Mouse (Mus musculus): ENCODE results near the gene Kpna1. TPM values are rescaled to one million over a fixed set of nuclear protein-coding genes. Genes with fewer than 3 reads are reported as not detected.
"Not testable (repeated sequence)": the region's sequence is repeated elsewhere in the genome, so short reads cannot be mapped to it uniquely, and the experiment has no call there.

Gene Kpna1
- polyA plus RNA-seq, 1 experiment from 2014 or later, result 34.0 TPM

DNA sequence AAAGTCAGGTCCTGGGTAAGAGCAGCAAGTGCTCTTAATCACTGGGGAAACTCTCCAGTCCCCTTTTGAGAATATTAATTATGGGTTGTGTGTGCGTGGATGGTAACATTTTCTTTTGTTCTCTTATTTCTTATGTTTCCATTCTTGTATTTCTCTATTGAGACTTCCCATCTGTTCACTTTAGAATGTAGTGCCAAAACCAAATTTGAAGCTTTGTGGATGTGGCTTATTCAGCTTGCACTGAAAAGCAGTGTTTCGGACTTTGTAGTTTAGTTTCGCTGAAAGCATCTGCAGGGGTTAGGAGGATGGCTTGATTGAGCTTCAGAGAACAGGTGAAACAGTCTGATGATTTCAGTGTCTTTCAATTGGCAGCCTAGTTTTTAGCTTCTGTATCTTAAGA is 14.8 kb downstream of the Kpna1 start:
- H3K9me3 ChIP-seq (replicated peaks), result no peaks in the 10 kb centered on the region
- ATAC-seq (ENCODE audit: low read depth) (no peak), DNase-seq (no peak)
- H3K4me3 ChIP-seq (replicated peaks), result no peak overlapping the region
- no peaks in the 10 kb centered on the region for H3K36me3 ChIP-seq
- peaks cover 3% of the 10 kb centered on the region; the same call in 1 of the 2 replicates for H3K4me1 ChIP-seq (replicated peaks)
- no peak overlapping the region for H3K4me2 ChIP-seq
- H3K27me3 ChIP-seq, result no peaks in the 10 kb centered on the region
- no peak overlapping the region for H3K9ac ChIP-seq
- 92% methylated on average over 3 of the region's 3 CpGs for WGBS (ENCODE audit: insufficient replicate concordance)
- H3K27ac ChIP-seq, result no peak overlapping the region

DNA sequence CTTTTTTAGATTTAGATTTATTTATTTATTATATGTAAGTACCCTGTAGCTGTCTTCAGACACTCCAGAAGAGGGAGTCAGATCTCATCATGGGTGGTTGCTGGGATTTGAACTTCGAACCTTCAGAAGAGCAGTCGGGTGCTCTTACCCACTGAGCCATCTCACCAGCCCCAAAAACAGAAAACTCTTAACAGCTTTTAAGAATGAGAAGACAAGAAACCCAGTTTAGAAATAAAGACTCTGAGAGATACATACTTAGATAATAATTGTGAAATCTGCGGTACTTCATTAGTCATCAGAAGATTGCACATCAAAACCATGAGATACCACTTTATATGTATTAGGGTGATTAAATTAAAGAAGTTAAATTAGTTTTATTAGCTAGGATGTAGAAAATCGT is 20.3 kb downstream of the Kpna1 start:
- DNase-seq, H3K9ac ChIP-seq: not testable (repeated sequence)

GRCm38 (mm10) chr16:36008396-36008795 is 29.8 kb downstream of the Kpna1 start:
- no peak for ATAC-seq (ENCODE audit: low read depth)
- WGBS (ENCODE audit: insufficient replicate concordance), result 86% methylated on average over 3 of the region's 3 CpGs
- Histone ChIP-seq H3K36me3 (peaks cover 36% of the 10 kb centered on the region), H3K4me2 (no peak overlapping the region), H3K27ac (no peak overlapping the region), H3K27me3 (no peaks in the 10 kb centered on the region), H3K4me1 (replicated peaks) (no peaks in the 10 kb centered on the region), H3K9me3 (replicated peaks) (no peaks in the 10 kb centered on the region), H3K4me3 (replicated peaks) (no peak overlapping the region), H3K9ac (no peak overlapping the region)
- DNase-seq, result no peak

More for the DNA sequence above, 20.3 kb downstream of the Kpna1 start:
- 87% methylated on average over 4 of the region's 4 CpGs for WGBS (ENCODE audit: insufficient replicate concordance)
- not testable (repeated sequence) for H3K4me3 ChIP-seq (replicated peaks); H3K4me1 ChIP-seq (replicated peaks); H3K9me3 ChIP-seq (replicated peaks); H3K27ac ChIP-seq; H3K27me3 ChIP-seq; H3K4me2 ChIP-seq; ATAC-seq (ENCODE audit: low read depth)
- H3K36me3 ChIP-seq, result peaks cover 23% of the 10 kb centered on the region

GRCm38 (mm10) chr16:36016335-36016734 is 37.8 kb downstream of the Kpna1 start:
- no peak overlapping the region for H3K4me3 ChIP-seq (replicated peaks)
- H3K4me2 ChIP-seq, result no peak overlapping the region
- no peak overlapping the region for H3K9ac ChIP-seq
- DNase-seq (no peak), ATAC-seq (ENCODE audit: low read depth) (no peak)
- H3K9me3 ChIP-seq (replicated peaks), result no peaks in the 10 kb centered on the region
- H3K4me1 ChIP-seq (replicated peaks), result no peaks in the 10 kb centered on the region
- H3K27me3 ChIP-seq, result no peaks in the 10 kb centered on the region
- no peak overlapping the region for H3K27ac ChIP-seq
- H3K36me3 ChIP-seq, result peaks cover 52% of the 10 kb centered on the region
- 89% methylated on average over 1 of the region's 1 CpGs for WGBS (ENCODE audit: insufficient replicate concordance)

DNA sequence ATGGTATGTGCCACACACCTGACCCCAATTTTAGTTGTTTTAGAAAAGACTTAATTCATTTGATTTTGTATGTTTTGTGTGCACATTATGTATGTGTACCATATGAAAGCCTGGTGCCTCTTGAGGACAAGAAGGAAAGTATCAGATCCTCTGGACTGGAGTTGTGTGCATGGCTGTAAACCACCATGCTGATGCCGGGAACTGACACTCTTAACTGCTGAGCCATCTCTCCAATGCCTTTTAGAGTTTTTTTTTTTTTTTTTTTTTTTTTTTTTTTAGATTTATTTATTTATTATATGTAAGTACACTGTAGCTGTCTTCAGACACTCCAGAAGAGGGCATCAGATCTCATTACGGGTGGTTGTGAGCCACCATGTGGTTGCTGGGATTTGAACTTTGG is 49.6 kb downstream of the Kpna1 start:
- not testable (repeated sequence) for H3K27ac ChIP-seq; ATAC-seq (ENCODE audit: low read depth); H3K4me2 ChIP-seq; H3K9ac ChIP-seq; H3K4me3 ChIP-seq (replicated peaks); H3K4me1 ChIP-seq (replicated peaks); DNase-seq; H3K9me3 ChIP-seq (replicated peaks); H3K27me3 ChIP-seq
- peaks cover 57% of the 10 kb centered on the region for H3K36me3 ChIP-seq
- 76% methylated on average over 1 of the region's 2 CpGs for WGBS (ENCODE audit: insufficient replicate concordance)

GRCm38 (mm10) chr16:36040640-36041624 is 62.4 kb downstream of the Kpna1 start, which contains the start of gene Wdr5b:
Gene Wdr5b, plus strand, starts transcription at chr16:36041190.
- Histone ChIP-seq H3K9ac (peak within 1 kb of the TSS; percentile 78), H3K4me3 (replicated peaks) (peak within 1 kb of the TSS; percentile 70), H3K36me3 (peaks cover 29% of the 10 kb centered on the region), H3K27me3 (no peaks in the 10 kb centered on the region), H3K9me3 (replicated peaks) (no peaks in the 10 kb centered on the region), H3K4me1 (replicated peaks) (peaks cover 16% of the 10 kb centered on the region), H3K4me2 (peak within 1 kb of the TSS; percentile 83), H3K27ac (peak within 1 kb of the TSS; percentile 82)
- DNase-seq (peak; percentile 84), ATAC-seq (ENCODE audit: low read depth) (peak; percentile 96)
- WGBS (ENCODE audit: insufficient replicate concordance), result under 1% methylated on average over 39 of the region's 39 CpGs

DNA sequence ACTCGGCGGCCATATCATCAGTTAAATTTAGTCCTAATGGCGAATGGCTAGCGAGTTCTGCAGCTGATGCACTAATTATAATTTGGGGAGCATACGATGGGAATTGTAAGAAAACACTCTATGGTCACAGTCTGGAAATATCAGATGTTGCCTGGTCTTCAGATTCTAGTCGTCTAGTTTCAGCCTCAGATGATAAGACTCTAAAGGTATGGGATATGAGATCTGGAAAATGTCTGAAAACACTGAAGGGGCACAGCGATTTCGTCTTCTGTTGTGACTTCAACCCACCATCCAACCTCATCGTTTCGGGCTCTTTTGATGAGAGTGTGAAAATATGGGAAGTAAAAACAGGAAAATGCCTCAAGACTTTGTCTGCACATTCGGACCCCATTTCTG is 63.1 kb downstream of the Kpna1 start:
- ATAC-seq (ENCODE audit: low read depth) (no peak), DNase-seq (no peak)
- H3K4me1 ChIP-seq (replicated peaks), result peaks cover 16% of the 10 kb centered on the region
- H3K27me3 ChIP-seq, result no peaks in the 10 kb centered on the region
- 16% methylated on average over 11 of the region's 11 CpGs for WGBS (ENCODE audit: insufficient replicate concordance)
- peak overlapping the region; percentile 83 for H3K4me2 ChIP-seq
- H3K9me3 ChIP-seq (replicated peaks), result no peaks in the 10 kb centered on the region
- H3K27ac ChIP-seq, result peak overlapping the region; percentile 82
- H3K9ac ChIP-seq, result peak overlapping the region; percentile 78
- H3K36me3 ChIP-seq, result peaks cover 34% of the 10 kb centered on the region
- H3K4me3 ChIP-seq (replicated peaks), result peak overlapping the region; percentile 70

GRCm38 (mm10) chr16:36043073-36043472 is 64.5 kb downstream of the Kpna1 start:
- Histone ChIP-seq H3K27ac (no peak overlapping the region), H3K4me3 (replicated peaks) (no peak overlapping the region), H3K36me3 (peaks cover 42% of the 10 kb centered on the region), H3K27me3 (no peaks in the 10 kb centered on the region), H3K4me2 (no peak overlapping the region), H3K9ac (no peak overlapping the region), H3K4me1 (replicated peaks) (peaks cover 16% of the 10 kb centered on the region), H3K9me3 (replicated peaks) (no peaks in the 10 kb centered on the region)
- 85% methylated on average over 10 of the region's 10 CpGs for WGBS (ENCODE audit: insufficient replicate concordance)
- ATAC-seq (ENCODE audit: low read depth) (no peak), DNase-seq (no peak)

GRCm38 (mm10) chr16:36043964-36044363 is 65.4 kb downstream of the Kpna1 start:
- Histone ChIP-seq H3K27me3 (no peaks in the 10 kb centered on the region), H3K36me3 (peaks cover 51% of the 10 kb centered on the region), H3K9ac (no peak overlapping the region), H3K4me2 (no peak overlapping the region), H3K9me3 (replicated peaks) (no peaks in the 10 kb centered on the region), H3K4me1 (replicated peaks) (peaks cover 16% of the 10 kb centered on the region), H3K27ac (no peak overlapping the region), H3K4me3 (replicated peaks) (no peak overlapping the region)
- DNase-seq, result no peak
- no peak for ATAC-seq (ENCODE audit: low read depth)
- WGBS (ENCODE audit: insufficient replicate concordance), result 79% methylated on average over 4 of the region's 4 CpGs

GRCm38 (mm10) chr16:36047538-36047937 is 69.0 kb downstream of the Kpna1 start:
- Histone ChIP-seq H3K9ac (no peak overlapping the region), H3K36me3 (peaks cover 85% of the 10 kb centered on the region), H3K9me3 (replicated peaks) (no peaks in the 10 kb centered on the region), H3K4me3 (replicated peaks) (no peak overlapping the region), H3K27me3 (no peaks in the 10 kb centered on the region), H3K4me2 (no peak overlapping the region), H3K27ac (no peak overlapping the region), H3K4me1 (replicated peaks) (peaks cover 2% of the 10 kb centered on the region)
- DNase-seq (no peak), ATAC-seq (ENCODE audit: low read depth) (no peak)
- 79% methylated on average over 4 of the region's 4 CpGs for WGBS (ENCODE audit: insufficient replicate concordance)

GRCm38 (mm10) chr16:36051491-36051890 is 72.9 kb downstream of the Kpna1 start:
- H3K4me1 ChIP-seq (replicated peaks), result no peaks in the 10 kb centered on the region
- no peaks in the 10 kb centered on the region for H3K27me3 ChIP-seq
- H3K27ac ChIP-seq, result no peak overlapping the region
- no peak overlapping the region for H3K4me3 ChIP-seq (replicated peaks)
- H3K9me3 ChIP-seq (replicated peaks), result no peaks in the 10 kb centered on the region
- WGBS (ENCODE audit: insufficient replicate concordance), result 81% methylated on average over 6 of the region's 6 CpGs
- DNase-seq, result no peak
- H3K9ac ChIP-seq, result no peak overlapping the region
- no peak overlapping the region for H3K4me2 ChIP-seq
- H3K36me3 ChIP-seq, result peaks cover 65% of the 10 kb centered on the region
- no peak for ATAC-seq (ENCODE audit: low read depth)
